Mouse (Mus musculus): ENCODE measurements around the gene Gstm5. TPM values are rescaled to one million over a fixed set of nuclear protein-coding genes. Genes with fewer than 3 reads are reported as not detected.
A peak's percentile ranks its signal among the peaks of the same experiment; 100 is the strongest.

Gene Gstm5
- total RNA-seq, 4 experiments from 2014 or later: 48.4 to 59.4 (median 52.4) TPM

DNA sequence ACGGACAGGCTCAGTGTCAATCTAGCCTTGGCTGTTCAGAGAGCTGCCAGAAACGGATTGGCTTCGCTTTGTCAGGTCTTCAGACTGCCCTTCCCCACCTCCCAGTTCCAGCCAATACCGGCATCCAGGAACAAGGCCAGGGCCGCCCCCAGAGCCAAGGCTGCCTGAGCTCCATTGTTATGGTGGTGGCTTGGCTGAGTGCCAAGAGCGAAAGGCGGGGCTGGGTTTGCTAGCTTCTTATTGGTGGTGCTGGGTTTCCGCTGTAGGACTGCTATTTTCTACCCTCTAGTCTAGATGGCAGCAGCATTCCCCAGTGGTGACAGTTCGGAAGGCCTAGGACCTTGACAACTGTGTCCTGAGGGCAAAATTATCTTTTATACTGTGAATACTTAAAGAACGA, 36.0 kb downstream of the Gstm5 start, which contains the start of gene Gstm7:
TSS of gene Gstm7 (minus strand) at position 148 of the 400 bp plus-strand sequence.
- peak; percentile 97 for DNase-seq (ENCODE audit: low spot score)

DNA sequence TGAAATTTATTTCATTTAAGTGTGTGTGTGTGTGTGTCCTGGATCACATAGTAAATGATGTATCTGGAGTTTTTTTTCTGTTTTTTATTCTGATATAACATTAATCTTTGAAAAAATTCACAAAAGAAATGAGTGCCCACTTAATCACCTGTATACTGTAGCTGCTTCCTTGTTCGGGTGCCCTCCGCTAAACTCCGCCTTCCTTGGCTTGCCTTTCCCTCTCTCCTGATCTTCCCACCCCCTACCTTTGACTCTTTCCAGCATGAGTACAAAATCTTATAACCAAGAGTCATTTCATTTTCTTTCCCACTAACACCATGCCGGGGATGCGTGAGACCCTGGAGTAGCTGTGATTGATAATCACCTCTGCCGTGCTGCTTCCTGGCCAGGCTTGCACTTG, 36.5 kb downstream of the Gstm5 start:
- no peak for DNase-seq (ENCODE audit: low spot score)

DNA sequence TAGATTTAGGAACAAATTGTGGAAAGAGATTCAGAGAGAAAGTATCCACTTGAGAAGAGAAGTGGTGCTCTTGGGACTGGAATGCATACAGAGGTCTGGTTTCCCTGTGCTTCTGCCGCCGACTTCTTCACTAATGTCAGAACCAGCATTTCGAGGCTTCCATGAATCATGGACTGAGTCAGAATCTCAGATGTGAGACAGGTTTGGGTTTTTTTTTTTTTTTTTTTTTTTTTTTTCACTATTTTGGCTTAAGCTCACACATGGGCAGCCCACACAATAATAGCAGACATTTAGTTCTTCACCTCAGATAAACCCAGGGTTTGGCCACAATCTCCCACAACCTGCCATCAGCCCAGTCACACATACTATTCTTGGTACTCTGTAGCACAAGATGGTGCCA, 39.6 kb downstream of the Gstm5 start:
- DNase-seq (ENCODE audit: low spot score): no peak

DNA sequence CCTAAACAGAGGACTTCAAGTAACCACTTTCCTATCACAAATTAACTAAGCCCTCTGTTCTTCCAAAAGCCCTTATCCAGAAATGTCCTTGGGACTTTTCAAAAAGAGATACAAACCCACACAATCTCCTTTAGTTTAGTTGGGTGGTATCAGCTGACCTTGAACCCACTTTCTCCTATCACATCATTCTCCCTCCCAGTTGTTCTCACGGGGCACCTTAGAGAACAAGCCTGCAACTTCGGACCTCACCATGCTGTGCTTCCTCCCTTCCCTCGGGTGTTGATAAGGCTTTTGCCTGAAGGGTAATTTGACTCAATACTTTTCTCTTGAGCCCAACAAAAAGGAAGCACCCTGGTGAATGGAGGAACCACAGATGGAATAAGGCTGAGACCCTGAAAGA, 40.3 kb downstream of the Gstm5 start:
- no peak for DNase-seq (ENCODE audit: low spot score)

DNA sequence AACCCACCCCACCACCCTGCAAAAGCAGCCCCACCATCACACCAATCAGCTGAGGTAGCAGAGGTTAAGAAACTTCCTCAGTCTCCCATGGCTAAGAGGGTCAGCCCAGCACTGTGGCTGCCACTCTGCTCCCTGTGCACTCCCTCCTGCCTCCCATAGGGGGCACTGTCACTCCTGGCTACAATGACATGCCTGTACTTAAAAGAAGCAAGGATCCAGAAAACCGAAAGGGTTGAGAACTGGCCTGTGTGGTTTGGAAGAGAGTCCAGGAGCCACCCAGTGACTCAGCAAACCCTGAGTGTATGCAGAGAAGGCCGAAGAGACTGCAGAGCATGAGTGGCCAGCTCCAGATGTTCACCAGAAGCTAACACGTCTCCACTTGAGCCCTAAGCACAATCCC, 43.8 kb downstream of the Gstm5 start:
- peak; percentile 86 for DNase-seq (ENCODE audit: low spot score)

DNA sequence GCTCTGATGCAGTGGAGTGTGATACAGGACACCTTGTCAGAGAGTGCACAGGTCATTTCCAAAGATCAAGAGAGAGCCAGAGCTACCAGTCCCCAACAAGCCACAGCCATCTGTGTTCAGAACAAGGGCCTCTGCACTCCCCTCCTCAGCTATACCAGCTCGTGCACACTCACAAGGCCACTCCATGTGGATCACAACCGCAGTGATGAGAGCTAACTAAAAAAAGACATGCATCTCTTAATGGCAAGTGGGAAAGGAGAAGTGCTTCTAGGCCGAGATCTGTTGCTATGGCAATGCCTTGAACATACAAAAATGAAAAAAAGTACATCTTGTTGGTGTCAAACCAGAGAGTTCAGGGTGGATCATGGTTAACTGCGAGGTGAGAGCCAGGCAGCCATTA, 44.2 kb downstream of the Gstm5 start:
- no peak for DNase-seq (ENCODE audit: low spot score)

DNA sequence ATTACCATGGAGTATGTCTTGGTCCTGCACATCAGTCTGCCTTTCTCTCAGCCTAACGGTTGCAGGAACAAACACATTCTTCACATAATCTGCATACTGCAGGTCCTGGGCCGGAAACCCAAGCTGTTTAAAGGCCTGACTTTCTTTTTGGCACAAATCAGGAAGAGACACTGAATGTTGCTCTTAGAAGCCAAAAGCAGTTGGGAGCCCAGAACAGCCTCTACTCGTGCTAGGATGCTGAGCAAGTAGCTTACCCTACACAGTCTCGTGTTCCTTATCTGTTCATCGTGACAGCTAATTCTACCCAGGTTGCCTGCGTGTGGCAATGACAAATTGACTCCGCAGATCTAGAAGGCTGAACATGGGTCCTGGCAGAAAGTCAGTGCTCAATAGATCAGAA, 44.9 kb downstream of the Gstm5 start:
- DNase-seq (ENCODE audit: low spot score): no peak

DNA sequence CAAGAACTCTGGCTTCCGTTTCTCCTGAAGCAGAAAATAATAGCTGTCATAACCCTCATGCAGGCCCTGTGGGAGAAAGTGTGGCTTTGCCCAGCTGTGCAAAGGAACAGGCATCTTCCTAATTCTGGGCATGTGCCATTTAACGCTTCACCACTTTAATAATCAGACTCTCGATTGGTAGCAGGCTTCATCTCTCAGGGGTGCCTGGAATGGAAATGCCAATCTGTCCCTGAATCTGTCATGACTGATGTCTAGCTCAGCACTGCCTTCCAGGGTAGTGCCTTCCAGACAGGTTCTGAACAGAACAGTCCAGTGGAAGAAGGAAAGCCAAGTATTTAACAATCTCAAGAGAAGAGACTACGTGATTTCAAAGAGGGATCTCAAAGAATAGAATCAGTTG, 45.6 kb downstream of the Gstm5 start:
- no peak for DNase-seq (ENCODE audit: low spot score)

DNA sequence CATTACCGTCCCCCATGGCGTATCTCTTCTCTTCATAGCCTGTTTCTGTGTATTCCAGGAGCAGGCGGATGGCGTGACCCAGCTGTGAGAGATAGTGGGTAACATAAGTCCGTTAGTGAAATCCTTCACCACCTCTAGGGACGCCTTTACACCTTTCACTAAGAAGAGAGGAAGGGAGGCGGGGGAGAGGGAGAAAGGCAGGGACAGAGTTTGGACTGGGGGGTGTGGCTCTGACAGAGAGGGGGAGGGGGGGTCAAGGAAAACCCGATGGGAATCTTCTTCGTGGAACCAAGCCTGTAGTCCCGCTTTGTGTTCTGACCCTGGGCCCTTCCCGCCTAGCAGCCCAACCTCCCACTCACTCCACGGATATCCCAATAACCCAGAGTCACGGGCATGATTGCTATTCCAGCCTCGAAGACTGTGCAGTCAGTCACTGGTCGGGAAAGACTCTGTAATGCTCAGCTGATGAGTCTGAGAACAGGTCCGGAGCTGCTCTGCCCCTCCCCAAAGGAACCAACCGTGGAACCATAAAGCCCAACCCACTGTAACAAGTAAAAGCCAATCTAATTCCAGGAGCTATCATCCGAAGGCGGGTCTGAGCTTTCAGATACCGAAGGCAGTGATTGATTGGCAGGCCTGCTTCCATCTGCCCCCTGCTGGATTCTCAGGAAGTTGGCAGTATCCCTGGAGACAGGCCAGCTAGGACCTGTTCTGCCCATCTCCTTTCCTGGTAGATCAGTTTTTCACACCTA, 47.8 kb downstream of the Gstm5 start, which contains the start of gene Gstm6:
TSS of gene Gstm6 (minus strand) at position 511 of the 752 bp plus-strand sequence.
- DNase-seq (ENCODE audit: low spot score): no peak

DNA sequence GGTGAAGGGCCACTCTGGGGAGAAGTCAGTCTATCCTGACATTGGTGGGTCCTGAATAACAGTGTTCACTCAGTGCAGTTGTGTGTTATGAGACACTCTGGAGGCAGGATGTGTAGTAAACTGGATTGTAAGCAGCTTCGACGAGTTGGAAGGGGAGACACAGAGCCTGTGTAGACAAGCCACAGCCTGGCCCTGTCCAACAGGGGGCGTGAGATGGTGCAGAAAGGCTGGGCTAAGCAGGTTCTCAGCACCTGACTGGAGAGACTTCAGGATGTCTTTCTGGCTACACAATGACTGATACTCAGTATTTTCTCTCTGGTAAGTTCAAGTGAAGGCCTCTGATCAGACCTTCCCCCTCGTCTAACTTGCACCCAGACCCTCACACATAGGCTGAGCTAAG, 50.1 kb downstream of the Gstm5 start:
- no peak for DNase-seq (ENCODE audit: low spot score)

Other genes starting within 250 kb of the Gstm5 start
- 10 to 100 TPM; 76.2 to 87.9 (median 83.4) TPM for gene Ahcyl1, start 199.3 kb upstream of the Gstm5 start, total RNA-seq (2022)
- 10 to 100 TPM; 43.5 to 56.6 (median 51.5) TPM for gene Csf1, start 135.4 kb upstream of the Gstm5 start, total RNA-seq (2022)
- not detected for gene Eps8l3, start 18.6 kb upstream of the Gstm5 start, total RNA-seq (2022)
- gene Gstm7, start 36.0 kb downstream of the Gstm5 start, total RNA-seq (2022): 100 to 1,000 TPM in 1 of 4 experiments, 10 to 100 TPM in 3; 87.6 to 100 (median 91.6) TPM
- gene Gstm6, start 47.9 kb downstream of the Gstm5 start, total RNA-seq (2022): 1 to 10 TPM; 3.4 to 6.0 (median 5.0) TPM
- not detected for gene Gstm3, start 73.5 kb downstream of the Gstm5 start, total RNA-seq (2022)
- 100 to 1,000 TPM; 237 to 300 (median 263) TPM for gene Gstm2, start 90.6 kb downstream of the Gstm5 start, total RNA-seq (2022)
- 100 to 1,000 TPM; 385 to 498 (median 396) TPM for gene Gstm1, start 122.2 kb downstream of the Gstm5 start, total RNA-seq (2022)
- gene Gstm4, start 149.1 kb downstream of the Gstm5 start, total RNA-seq (2022): 10 to 100 TPM; 12.6 to 14.4 (median 13.3) TPM
- gene Ampd2, start 190.8 kb downstream of the Gstm5 start, total RNA-seq (2022): 1 to 10 TPM; 3.9 to 5.2 (median 4.7) TPM
- gene Gnat2, start 197.0 kb downstream of the Gstm5 start, total RNA-seq (2022): under 1 TPM in 2 of 4 experiments, not detected in 2; 0.28 to 0.47 TPM

Measured in heart, adult 8-10 months (tissue).